Mouse (Mus musculus) lung, postnatal 0 days (tissue): ENCODE results near the gene Txlnb. TPM values are rescaled to one million over a fixed set of nuclear protein-coding genes. Genes with fewer than 3 reads are reported as not detected.
A peak's percentile ranks its signal among the peaks of the same experiment; 100 is the strongest.

Experiments
- ATAC-seq: fragments of 200-750 bp; cut with Nextera tagmentation; 2 replicates; pipeline ENCODE4 v1.8.0; 2017; ENCODE audit warnings: moderate library complexity
- DNase-seq: peaks from one replicate; pipeline ENCODE4 v3.0.0-alpha.2; 2016; ENCODE audit warnings: low spot score
- H3K27ac ChIP-seq: fragments of 300-500 bp; sonication (generic); 2 replicates; pipeline ENCODE4 v1.5.1; 2014; ENCODE audit warnings: antibody characterized with exemption, mild to moderate bottlenecking, low read length, mixed read lengths
- H3K27me3 ChIP-seq: fragments of 300-500 bp; sonication (generic); replicated peaks from 2 replicates; pipeline ENCODE4 v1.6.1; 2014; ENCODE audit warnings: low read length, mixed read lengths; ENCODE audit not compliant: insufficient read depth
- H3K36me3 ChIP-seq: fragments of 300-500 bp; sonication (generic); 2 replicates; pipeline ENCODE4 v1.6.1; 2014; ENCODE audit warnings: low read length, mixed read lengths; ENCODE audit not compliant: insufficient read depth
- H3K4me1 ChIP-seq: fragments of 300-500 bp; sonication (generic); 2 replicates; pipeline ENCODE4 v1.6.1; 2014; ENCODE audit warnings: antibody characterized with exemption, low read depth, low read length, mixed read lengths; ENCODE audit not compliant: insufficient read depth
- H3K4me2 ChIP-seq: fragments of 300-500 bp; sonication (generic); replicated peaks from 2 replicates; pipeline ENCODE4 v1.6.1; 2014; ENCODE audit warnings: low read depth, mild to moderate bottlenecking, low read length, moderate library complexity, mixed read lengths
- H3K4me3 ChIP-seq: fragments of 300-500 bp; sonication (generic); 2 replicates; pipeline ENCODE4 v1.5.1; 2014; ENCODE audit warnings: low read depth, low read length
- H3K9ac ChIP-seq: fragments of 300-500 bp; sonication (generic); replicated peaks from 2 replicates; pipeline ENCODE4 v1.6.1; 2014; ENCODE audit warnings: low read depth, mild to moderate bottlenecking
- H3K9me3 ChIP-seq: fragments of 300-500 bp; sonication (generic); 2 replicates; pipeline ENCODE4 v1.6.1; 2016; ENCODE audit warnings: low read length, mixed read lengths
- CTCF ChIP-seq: IDR thresholded peaks from 2 replicates; pipeline ENCODE4 v1.5.1; 2016; ENCODE audit warnings: antibody characterized with exemption, mild to moderate bottlenecking
- EP300 ChIP-seq: IDR thresholded peaks from 2 replicates; pipeline ENCODE4 v1.6.1; 2016; ENCODE audit warnings: antibody characterized with exemption, mild to moderate bottlenecking, control low read depth
- WGBS: fragments of 180-500 bp; shearing (Covaris S2); extraction: QIAGEN DNeasy Blood & Tissue Kit; methylation state at CpG from one replicate; pipeline ENCODE4 v1.1.7; 2014; 5-methylcytosine and 5-hydroxymethylcytosine counted together
- polyA plus RNA-seq: library from polyadenylated mRNA; unstranded; fragments of >200 nt; fragmentation: Nextera tagmentation; extraction: Ambion mirVana; gene quantifications from 2 replicates; pipeline ENCODE4 v1.2.1, GENCODE M21; 2015

Txlnb gene
- polyA plus RNA-seq, 1 experiment from 2014 or later, result 0.30 TPM

DNA sequence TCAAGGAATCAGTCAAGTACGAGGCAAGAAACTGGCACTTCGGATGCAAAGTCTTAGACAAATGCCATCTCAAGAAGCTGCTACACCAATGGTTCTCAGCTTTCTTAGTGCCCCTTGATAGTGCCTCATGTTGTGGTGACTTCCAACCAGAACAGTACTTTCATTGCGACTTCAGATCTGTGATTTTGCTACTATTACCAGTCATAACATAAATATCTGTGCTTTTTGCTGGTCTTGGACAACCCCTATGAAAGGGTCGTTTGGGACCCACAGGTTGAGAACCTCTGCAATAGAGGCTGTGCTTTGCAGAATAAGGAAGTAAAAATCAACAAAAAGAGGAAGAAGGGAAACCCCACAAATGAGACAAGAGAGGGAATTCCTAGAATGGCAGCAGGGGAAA lies 7.7 kb upstream of the Txlnb start:
- Histone ChIP-seq H3K27ac (no peak overlapping the region), H3K4me2 (no peak overlapping the region), H3K4me3 (no peak overlapping the region), H3K36me3 (no peaks in the 10 kb centered on the region), H3K9me3 (no peaks in the 10 kb centered on the region), H3K27me3 (no peaks in the 10 kb centered on the region), H3K4me1 (no peaks in the 10 kb centered on the region), H3K9ac (no peak overlapping the region)
- ATAC-seq (no peak), DNase-seq (no peak)
- WGBS, result 72% methylated on average over 4 of the region's 4 CpGs
- no peak for TF ChIP-seq EP300
- no peak for TF ChIP-seq CTCF

DNA sequence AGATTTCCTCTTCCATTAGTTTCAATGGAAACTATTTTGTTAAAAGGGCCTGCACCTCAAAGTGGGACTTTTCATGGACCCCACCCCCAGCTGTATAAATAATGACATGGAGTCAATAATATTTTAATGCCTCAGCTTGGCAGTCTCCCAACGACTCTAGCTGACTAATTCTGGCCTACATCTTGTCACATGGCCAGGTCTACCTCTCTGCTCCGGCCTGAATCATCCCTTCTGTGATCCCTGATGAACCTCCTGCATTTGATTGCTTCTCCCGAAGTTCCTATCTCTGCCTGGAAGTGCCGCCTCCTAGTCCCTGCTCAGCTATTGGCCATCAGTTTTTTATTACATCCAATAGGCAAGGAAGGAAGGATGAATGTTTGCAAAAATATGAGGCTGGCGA lies 2.1 kb upstream of the Txlnb start:
- no peaks in the 10 kb centered on the region for H3K27me3 ChIP-seq
- H3K36me3 ChIP-seq, result no peaks in the 10 kb centered on the region
- DNase-seq, result peak; percentile 29
- H3K4me1 ChIP-seq, result no peaks in the 10 kb centered on the region
- no peak for ATAC-seq
- H3K4me2 ChIP-seq, result no peak overlapping the region
- TF ChIP-seq CTCF (no peak), EP300 (no peak)
- H3K27ac ChIP-seq, result no peak overlapping the region
- H3K4me3 ChIP-seq, result no peak overlapping the region
- no peaks in the 10 kb centered on the region for H3K9me3 ChIP-seq
- 63% methylated on average over 5 of the region's 5 CpGs for WGBS
- no peak overlapping the region for H3K9ac ChIP-seq

DNA sequence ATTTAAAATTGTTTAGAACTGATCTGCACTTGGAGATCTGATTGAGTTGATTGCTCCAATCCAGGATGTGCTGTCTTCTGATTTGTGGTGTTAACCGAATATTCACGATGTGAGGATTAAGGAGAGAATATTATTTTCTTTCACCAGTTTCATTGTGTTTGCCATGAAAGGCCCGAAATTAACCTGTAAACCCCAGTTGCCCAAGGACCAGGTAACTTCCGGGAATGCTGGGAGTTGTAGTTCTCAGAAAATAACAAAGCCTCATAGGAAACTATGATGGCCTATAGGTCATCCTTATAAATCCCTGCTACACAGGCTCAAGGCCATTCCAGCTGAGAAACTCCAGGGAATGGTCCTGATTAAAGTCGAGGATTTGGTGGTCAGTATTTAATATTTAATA lies 1.6 kb upstream of the Txlnb start:
- Histone ChIP-seq H3K4me3 (no peak overlapping the region), H3K27ac (no peak overlapping the region), H3K9ac (no peak overlapping the region), H3K4me2 (no peak overlapping the region), H3K27me3 (no peaks in the 10 kb centered on the region), H3K4me1 (no peaks in the 10 kb centered on the region), H3K36me3 (no peaks in the 10 kb centered on the region), H3K9me3 (no peaks in the 10 kb centered on the region)
- WGBS, result 87% methylated on average over 5 of the region's 5 CpGs
- TF ChIP-seq EP300 (no peak), CTCF (no peak)
- ATAC-seq (no peak), DNase-seq (no peak)

- Histone ChIP-seq H3K27me3 (no peaks in the 10 kb centered on the region), H3K36me3 (no peaks in the 10 kb centered on the region), H3K4me1 (no peaks in the 10 kb centered on the region), H3K27ac (no peak overlapping the region), H3K4me2 (no peak overlapping the region), H3K4me3 (no peak overlapping the region), H3K9ac (no peak overlapping the region), H3K9me3 (no peaks in the 10 kb centered on the region)
- ATAC-seq, result no peak
- 88% methylated on average over 4 of the region's 4 CpGs for WGBS
- TF ChIP-seq EP300, result no peak
- no peak for TF ChIP-seq CTCF
- DNase-seq, result no peak
Observed at GRCm38 (mm10) chr10:17795227-17795626, 799 bp upstream of the Txlnb start.

DNA sequence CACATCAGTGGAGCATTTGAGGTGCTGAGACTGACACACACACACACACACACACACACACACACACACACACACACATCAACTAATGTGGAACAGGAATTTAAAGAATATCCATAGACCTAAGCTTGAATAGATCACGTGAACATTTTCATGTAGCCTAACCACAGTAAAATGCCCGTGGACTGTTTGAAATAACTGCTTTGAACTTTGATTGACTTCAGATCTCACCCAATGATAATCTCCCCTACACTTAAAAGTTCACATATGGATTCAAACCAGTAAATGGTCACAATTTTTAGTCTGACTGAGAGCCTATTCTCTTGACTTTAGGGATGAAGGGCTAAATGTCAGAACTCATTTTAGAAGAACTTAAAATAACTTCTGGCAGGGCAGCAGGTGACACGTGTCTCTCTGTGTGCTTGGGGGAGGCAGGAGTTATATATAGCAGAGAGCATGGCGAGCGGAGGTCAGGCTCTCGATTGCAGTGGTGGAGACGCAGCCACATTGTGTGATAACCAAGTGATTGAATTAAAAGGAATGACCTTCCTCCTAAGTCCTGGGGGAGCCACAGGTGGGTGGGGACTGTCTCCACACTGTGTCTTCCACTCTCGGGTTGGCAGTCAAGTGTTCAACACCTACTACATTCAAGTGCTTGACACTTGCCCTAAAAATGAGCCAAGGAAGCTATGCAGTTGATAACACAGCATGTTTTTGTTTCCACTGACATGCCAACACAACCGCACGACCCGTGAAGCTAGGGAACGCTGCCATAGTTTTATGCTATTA lies 1.0 kb downstream of the Txlnb start:
- Histone ChIP-seq H3K27me3 (no peaks in the 10 kb centered on the region), H3K36me3 (no peaks in the 10 kb centered on the region), H3K4me3 (no peak overlapping the region), H3K4me2 (peak overlapping the region; percentile 51; the same call in 1 of the 2 replicates), H3K4me1 (no peaks in the 10 kb centered on the region), H3K27ac (no peak overlapping the region), H3K9ac (no peak overlapping the region), H3K9me3 (no peaks in the 10 kb centered on the region)
- 37% methylated on average over 12 of the region's 12 CpGs for WGBS
- ATAC-seq (peak; percentile 6; the same call in 1 of the 2 replicates), DNase-seq (peak; percentile 27)
- TF ChIP-seq EP300, result no peak
- no peak for TF ChIP-seq CTCF

DNA sequence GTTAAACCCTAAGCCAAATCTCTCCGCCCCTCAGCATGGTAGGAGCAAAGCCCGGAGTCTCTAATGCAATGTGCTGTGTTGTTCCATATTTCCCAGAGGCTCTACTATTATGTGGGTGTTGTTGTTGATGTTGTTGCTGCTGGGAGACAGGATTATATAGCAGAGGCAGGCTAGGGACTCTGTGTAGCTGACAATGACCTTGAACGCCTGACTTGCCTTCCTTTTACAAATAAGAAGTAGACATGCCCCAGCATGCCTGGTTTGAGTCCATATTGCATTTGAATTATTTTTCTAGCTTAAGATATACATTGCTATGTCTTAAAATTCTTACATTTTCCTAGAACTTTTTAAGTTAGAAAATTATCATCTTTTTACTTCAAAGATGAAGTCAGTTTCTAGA lies 1.7 kb downstream of the Txlnb start:
- Histone ChIP-seq H3K4me3 (no peak overlapping the region), H3K4me2 (no peak overlapping the region), H3K9me3 (no peaks in the 10 kb centered on the region), H3K27me3 (no peaks in the 10 kb centered on the region), H3K36me3 (no peaks in the 10 kb centered on the region), H3K9ac (no peak overlapping the region), H3K4me1 (no peaks in the 10 kb centered on the region), H3K27ac (no peak overlapping the region)
- 68% methylated on average over 3 of the region's 3 CpGs for WGBS
- DNase-seq (no peak), ATAC-seq (no peak)
- TF ChIP-seq EP300 (no peak), CTCF (no peak)
